Mouse (Mus musculus): ENCODE results near the gene Pkdrej. TPM values are rescaled to one million over a fixed set of nuclear protein-coding genes. Genes with fewer than 3 reads are reported as not detected.

Pkdrej gene
- polyA plus RNA-seq, 2 experiments: 0.10 to 0.14 TPM

- H3K4me1 ChIP-seq (replicated peaks; ENCODE audit: control insufficient read depth in 2 of 2, insufficient read depth in 2 of 2, low read length in 1 of 2): peaks cover 0 to 5% of the 10 kb centered on the region in 2 experiments; a peak in 2 of 4 replicates
- ATAC-seq (ENCODE audit: insufficient read depth): no peak
- no peak overlapping the region for H3K9ac ChIP-seq (replicated peaks)
- no peaks in the 10 kb centered on the region for H3K36me3 ChIP-seq (replicated peaks; ENCODE audit: control insufficient read depth, insufficient read depth, low read depth)
- no peaks in the 10 kb centered on the region for H3K9me3 ChIP-seq (ENCODE audit: control insufficient read depth, low read length)
- no peak overlapping the region for H3K4me3 ChIP-seq (ENCODE audit: insufficient read depth in 1 of 2, low read depth in 2 of 2, low read length in 2 of 2)
- no peak for DNase-seq (ENCODE audit: low read depth in 3 of 3, low spot score in 3 of 3)
- H3K27ac ChIP-seq: no peak overlapping the region
- H3K27me3 ChIP-seq (ENCODE audit: control insufficient read depth, insufficient read depth, low read length): no peaks in the 10 kb centered on the region
- TF ChIP-seq EP300 (IDR thresholded peaks at IDR 0.05; ENCODE audit: low read depth): no peak
- no peak for TF ChIP-seq CTCF (IDR thresholded peaks at IDR 0.05; ENCODE audit: low read depth)
- WGBS (ENCODE audit: insufficient replicate concordance): 37% methylated on average over 2 of the region's 2 CpGs
- H3K4me2 ChIP-seq (ENCODE audit: low read depth): no peak overlapping the region
Observed at GRCm38 (mm10) chr15:85776241-85776640, 45.3 kb downstream of the Pkdrej start.

- TF ChIP-seq CTCF (IDR thresholded peaks at IDR 0.05; ENCODE audit: low read depth) (no peak), EP300 (IDR thresholded peaks at IDR 0.05; ENCODE audit: low read depth) (no peak)
- DNase-seq (ENCODE audit: low read depth in 3 of 3, low spot score in 3 of 3) (no peak), ATAC-seq (ENCODE audit: insufficient read depth) (no peak)
- H3K9me3 ChIP-seq (ENCODE audit: control insufficient read depth, low read length): no peaks in the 10 kb centered on the region
- no peaks in the 10 kb centered on the region for H3K36me3 ChIP-seq (replicated peaks; ENCODE audit: control insufficient read depth, insufficient read depth, low read depth)
- H3K4me2 ChIP-seq (ENCODE audit: low read depth): no peak overlapping the region
- H3K4me1 ChIP-seq (replicated peaks; ENCODE audit: control insufficient read depth in 2 of 2, insufficient read depth in 2 of 2, low read length in 1 of 2): peaks cover 0 to 10% of the 10 kb centered on the region in 2 experiments; a peak in 2 of 4 replicates
- no peak overlapping the region for H3K9ac ChIP-seq (replicated peaks)
- no peaks in the 10 kb centered on the region for H3K27me3 ChIP-seq (ENCODE audit: control insufficient read depth, insufficient read depth, low read length)
- H3K27ac ChIP-seq: no peak overlapping the region
- 65% methylated on average over 7 of the region's 7 CpGs for WGBS (ENCODE audit: insufficient replicate concordance)
- H3K4me3 ChIP-seq (ENCODE audit: insufficient read depth in 1 of 2, low read depth in 2 of 2, low read length in 2 of 2): no peak overlapping the region
Observed at GRCm38 (mm10) chr15:85775001-85775400, 46.5 kb downstream of the Pkdrej start.

- no peak overlapping the region for H3K4me3 ChIP-seq (ENCODE audit: insufficient read depth in 1 of 2, low read depth in 2 of 2, low read length in 2 of 2)
- peaks cover 0 to 10% of the 10 kb centered on the region in 2 experiments; a peak in 2 of 4 replicates for H3K4me1 ChIP-seq (replicated peaks; ENCODE audit: control insufficient read depth in 2 of 2, insufficient read depth in 2 of 2, low read length in 1 of 2)
- WGBS (ENCODE audit: insufficient replicate concordance): 65% methylated on average over 9 of the region's 9 CpGs
- H3K9ac ChIP-seq (replicated peaks): no peak overlapping the region
- ATAC-seq (ENCODE audit: insufficient read depth) (no peak), DNase-seq (ENCODE audit: low read depth in 3 of 3, low spot score in 3 of 3) (no peak)
- TF ChIP-seq CTCF (IDR thresholded peaks at IDR 0.05; ENCODE audit: low read depth) (no peak), EP300 (IDR thresholded peaks at IDR 0.05; ENCODE audit: low read depth) (no peak)
- H3K9me3 ChIP-seq (ENCODE audit: control insufficient read depth, low read length): no peaks in the 10 kb centered on the region
- H3K27me3 ChIP-seq (ENCODE audit: control insufficient read depth, insufficient read depth, low read length): no peaks in the 10 kb centered on the region
- no peak overlapping the region for H3K27ac ChIP-seq
- no peak overlapping the region for H3K4me2 ChIP-seq (ENCODE audit: low read depth)
- no peaks in the 10 kb centered on the region for H3K36me3 ChIP-seq (replicated peaks; ENCODE audit: control insufficient read depth, insufficient read depth, low read depth)
Observed at GRCm38 (mm10) chr15:85774419-85774818, 47.1 kb downstream of the Pkdrej start.

- DNase-seq (ENCODE audit: low read depth in 3 of 3, low spot score in 3 of 3): no peak
- no peaks in the 10 kb centered on the region for H3K27me3 ChIP-seq (ENCODE audit: control insufficient read depth, insufficient read depth, low read length)
- peak overlapping the region in 1 of 2 experiments; percentile 19; a peak in 1 of 4 replicates for H3K4me3 ChIP-seq (ENCODE audit: insufficient read depth in 1 of 2, low read depth in 2 of 2, low read length in 2 of 2)
- ATAC-seq (ENCODE audit: insufficient read depth): 0 out of 2 replicates have a peak, but pooled peaks have one; percentile 5
- H3K27ac ChIP-seq: peak overlapping the region; percentile 7
- peaks cover 0 to 7% of the 10 kb centered on the region in 2 experiments; a peak in 1 of 4 replicates for H3K4me1 ChIP-seq (replicated peaks; ENCODE audit: control insufficient read depth in 2 of 2, insufficient read depth in 2 of 2, low read length in 1 of 2)
- WGBS (ENCODE audit: insufficient replicate concordance): 42% methylated on average over 11 of the region's 11 CpGs
- TF ChIP-seq CTCF (IDR thresholded peaks at IDR 0.05; ENCODE audit: low read depth): 0 out of 2 replicates have a peak, but pooled peaks have one; percentile 11
- TF ChIP-seq EP300 (IDR thresholded peaks at IDR 0.05; ENCODE audit: low read depth): no peak
- H3K4me2 ChIP-seq (ENCODE audit: low read depth): peak overlapping the region; percentile 8; the same call in 1 of the 2 replicates
- no peaks in the 10 kb centered on the region for H3K9me3 ChIP-seq (ENCODE audit: control insufficient read depth, low read length)
- H3K9ac ChIP-seq (replicated peaks): no peak overlapping the region
- H3K36me3 ChIP-seq (replicated peaks; ENCODE audit: control insufficient read depth, insufficient read depth, low read depth): no peaks in the 10 kb centered on the region
Observed at GRCm38 (mm10) chr15:85772146-85772740, 49.3 kb downstream of the Pkdrej start.

GRCm38 (mm10) chr15:85771306-85772121 is 50.0 kb downstream of the Pkdrej start:
- DNase-seq (ENCODE audit: low read depth in 3 of 3, low spot score in 3 of 3): peak in 1 of 3 experiments; percentile 27

More at GRCm38 (mm10) chr15:85771306-85772121, 50.0 kb downstream of the Pkdrej start:
- Histone ChIP-seq H3K4me2 (ENCODE audit: low read depth) (0 out of 2 replicates have a peak overlapping the region, but pooled peaks have one; percentile 6), H3K27ac (no peak overlapping the region; the same call in 1 of the 2 replicates), H3K27me3 (ENCODE audit: control insufficient read depth, insufficient read depth, low read length) (no peaks in the 10 kb centered on the region), H3K36me3 (replicated peaks; ENCODE audit: control insufficient read depth, insufficient read depth, low read depth) (no peaks in the 10 kb centered on the region), H3K4me3 (ENCODE audit: insufficient read depth in 1 of 2, low read depth in 2 of 2, low read length in 2 of 2) (no peak overlapping the region), H3K9me3 (ENCODE audit: control insufficient read depth, low read length) (no peaks in the 10 kb centered on the region), H3K9ac (replicated peaks) (no peak overlapping the region), H3K4me1 (replicated peaks; ENCODE audit: control insufficient read depth in 2 of 2, insufficient read depth in 2 of 2, low read length in 1 of 2) (peaks cover 0 to 5% of the 10 kb centered on the region in 2 experiments; a peak in 1 of 4 replicates)
- peak; percentile 74 for ATAC-seq (ENCODE audit: insufficient read depth)
- WGBS (ENCODE audit: insufficient replicate concordance): 49% methylated on average over 17 of the region's 17 CpGs
- TF ChIP-seq CTCF (IDR thresholded peaks at IDR 0.05; ENCODE audit: low read depth) (no peak), EP300 (IDR thresholded peaks at IDR 0.05; ENCODE audit: low read depth) (no peak)
